Mouse (Mus musculus) kidney, postnatal 0 days (tissue): ENCODE data around the gene Itga7. TPM values are rescaled to one million over a fixed set of nuclear protein-coding genes. Genes with fewer than 3 reads are reported as not detected.
A peak's percentile ranks its signal among the peaks of the same experiment; 100 is the strongest.

ENCODE experiments used
- ATAC-seq: fragments of 200-750 bp; cut with Nextera tagmentation; replicated peaks from 2 replicates; pipeline ENCODE4 v1.8.0; 2017; ENCODE audit warnings: low read depth, moderate number of reproducible peaks, moderate TSS enrichment, moderate library complexity; ENCODE audit not compliant: low FRiP score
- DNase-seq: peaks from one replicate; pipeline ENCODE4 v3.0.0-alpha.2; 2016; ENCODE audit warnings: low spot score
- H3K27ac ChIP-seq: fragments of 300-500 bp; sonication (generic); 2 replicates; pipeline ENCODE4 v1.5.1; 2014; ENCODE audit warnings: mild to moderate bottlenecking
- H3K27me3 ChIP-seq: fragments of 300-500 bp; sonication (generic); 2 replicates; pipeline ENCODE4 v1.6.1; 2014; ENCODE audit warnings: low read length, mixed read lengths; ENCODE audit not compliant: insufficient read depth
- H3K36me3 ChIP-seq: fragments of 300-500 bp; sonication (generic); 2 replicates; pipeline ENCODE4 v1.6.1; 2014; ENCODE audit warnings: low read length, mixed read lengths; ENCODE audit not compliant: insufficient read depth
- H3K4me1 ChIP-seq: fragments of 300-500 bp; sonication (generic); replicated peaks from 2 replicates; pipeline ENCODE4 v1.6.1; 2014; ENCODE audit warnings: antibody characterized with exemption, low read length, mixed read lengths; ENCODE audit not compliant: insufficient read depth
- H3K4me2 ChIP-seq: fragments of 300-500 bp; sonication (generic); 2 replicates; pipeline ENCODE4 v1.6.1; 2014; ENCODE audit warnings: mild to moderate bottlenecking, low read length, moderate library complexity, mixed read lengths
- H3K4me3 ChIP-seq: fragments of 300-500 bp; sonication (generic); replicated peaks from 2 replicates; pipeline ENCODE4 v1.5.1; 2014; ENCODE audit warnings: low read depth, low read length
- H3K9ac ChIP-seq: fragments of 300-500 bp; sonication (generic); 2 replicates; pipeline ENCODE4 v1.6.1; 2014; ENCODE audit warnings: low read depth, low read length
- H3K9me3 ChIP-seq: fragments of 300-500 bp; sonication (generic); replicated peaks from 2 replicates; pipeline ENCODE4 v1.6.1; 2016; ENCODE audit warnings: low read length, inconsistent platforms, mixed read lengths
- CTCF ChIP-seq: IDR thresholded peaks from 2 replicates; pipeline ENCODE4 v1.5.1; 2016; ENCODE audit warnings: antibody characterized with exemption, low read depth, mild to moderate bottlenecking, moderate library complexity
- WGBS: fragments of 180-500 bp; shearing (Covaris S2); extraction: QIAGEN DNeasy Blood & Tissue Kit; methylation state at CpG from one replicate; pipeline ENCODE4 v1.1.7; 2014; 5-methylcytosine and 5-hydroxymethylcytosine counted together
- polyA plus RNA-seq: library from polyadenylated mRNA; unstranded; fragments of >200 nt; fragmentation: Nextera tagmentation; extraction: Ambion mirVana; gene quantifications from 2 replicates; pipeline ENCODE4 v1.2.1, GENCODE M21; 2015

The Itga7 gene
- polyA plus RNA-seq, 1 experiment from 2014 or later, result 3.8 TPM

DNA sequence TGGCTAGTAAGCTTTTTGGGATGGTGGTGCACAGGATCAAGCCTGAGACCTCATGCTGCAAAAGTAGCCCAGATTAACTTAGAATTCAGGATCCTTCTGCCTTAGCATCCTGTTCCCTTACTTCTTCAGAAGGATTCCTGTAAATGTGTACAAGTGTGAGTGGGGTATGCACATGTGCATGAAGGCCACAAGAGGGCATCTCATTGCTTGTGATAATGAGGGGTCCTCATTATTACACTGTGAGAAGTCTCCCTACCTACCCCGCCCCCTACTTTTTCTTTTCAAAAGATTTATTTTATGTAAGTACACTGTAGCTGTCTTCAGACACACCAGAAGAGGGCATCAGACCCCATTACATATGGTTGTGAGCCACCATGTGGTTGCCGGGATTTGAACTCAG is 18.1 kb upstream of the Itga7 start:
- DNase-seq, result no peak
- WGBS, result 96% methylated on average over 2 of the region's 2 CpGs
- H3K36me3 ChIP-seq, result peaks cover 30% of the 10 kb centered on the region; the same call in 1 of the 2 replicates

DNA sequence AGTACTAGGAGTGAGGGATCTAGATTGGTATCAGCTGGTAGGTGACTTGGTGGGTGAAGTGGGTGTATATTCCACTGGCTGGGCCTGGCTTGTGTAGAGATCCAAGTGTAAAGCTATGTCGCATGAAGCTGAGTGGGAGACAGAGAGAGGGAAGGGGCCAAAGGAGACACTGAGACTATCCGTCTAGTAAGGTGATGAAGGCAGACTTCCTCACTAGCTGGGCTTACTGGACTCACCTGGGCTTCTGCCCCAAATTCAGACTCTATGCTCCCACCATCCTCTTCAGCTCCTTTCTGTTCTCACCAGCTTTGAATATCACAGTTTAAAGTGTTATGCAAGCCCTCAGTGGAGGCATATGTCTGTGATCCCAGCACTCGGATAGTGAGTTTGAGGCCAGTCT is 17.0 kb upstream of the Itga7 start:
- no peak for TF ChIP-seq CTCF
- WGBS, result 81% methylated on average over 3 of the region's 3 CpGs
- no peaks in the 10 kb centered on the region for H3K9me3 ChIP-seq

More for the DNA sequence above, 18.1 kb upstream of the Itga7 start:
- no peaks in the 10 kb centered on the region for H3K9me3 ChIP-seq
- H3K27ac ChIP-seq, result no peak overlapping the region
- H3K4me2 ChIP-seq, result no peak overlapping the region
- no peak for ATAC-seq
- TF ChIP-seq CTCF, result peak; percentile 54
- H3K4me1 ChIP-seq, result peaks cover 14% of the 10 kb centered on the region
- no peak overlapping the region for H3K9ac ChIP-seq
- no peaks in the 10 kb centered on the region for H3K27me3 ChIP-seq
- no peak overlapping the region for H3K4me3 ChIP-seq

DNA sequence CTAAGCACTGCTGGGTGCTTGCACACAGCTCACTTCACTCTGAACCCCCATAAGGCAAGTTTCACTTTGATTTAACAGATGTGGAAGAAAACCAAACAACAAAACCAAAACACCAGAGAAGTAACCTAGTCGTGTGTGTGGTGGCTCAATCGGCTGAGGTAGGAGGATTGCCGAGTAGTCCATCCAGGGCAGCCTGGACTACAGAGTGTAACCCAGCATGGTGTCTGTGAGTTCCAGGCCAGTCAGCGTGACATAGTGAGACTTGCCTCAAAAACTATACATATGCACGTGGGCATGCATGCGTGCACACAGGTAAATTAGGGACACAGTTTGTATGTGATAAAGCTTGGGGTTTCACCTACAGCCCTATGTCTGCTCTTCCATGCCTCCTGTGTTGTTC is 16.2 kb upstream of the Itga7 start:
- Histone ChIP-seq H3K27me3 (no peaks in the 10 kb centered on the region), H3K9me3 (no peaks in the 10 kb centered on the region), H3K4me3 (no peak overlapping the region), H3K4me2 (no peak overlapping the region), H3K4me1 (peaks cover 33% of the 10 kb centered on the region), H3K27ac (no peak overlapping the region), H3K9ac (no peak overlapping the region), H3K36me3 (peaks cover 30% of the 10 kb centered on the region; the same call in 1 of the 2 replicates)
- DNase-seq, result no peak
- no peak for TF ChIP-seq CTCF
- 87% methylated on average over 6 of the region's 6 CpGs for WGBS
- no peak for ATAC-seq

More for the DNA sequence above, 17.0 kb upstream of the Itga7 start:
- no peaks in the 10 kb centered on the region for H3K27me3 ChIP-seq
- no peak for DNase-seq
- ATAC-seq, result no peak
- H3K4me2 ChIP-seq, result no peak overlapping the region
- H3K4me1 ChIP-seq, result peaks cover 25% of the 10 kb centered on the region
- peaks cover 30% of the 10 kb centered on the region; the same call in 1 of the 2 replicates for H3K36me3 ChIP-seq
- no peak overlapping the region for H3K27ac ChIP-seq
- H3K4me3 ChIP-seq, result no peak overlapping the region
- no peak overlapping the region for H3K9ac ChIP-seq

DNA sequence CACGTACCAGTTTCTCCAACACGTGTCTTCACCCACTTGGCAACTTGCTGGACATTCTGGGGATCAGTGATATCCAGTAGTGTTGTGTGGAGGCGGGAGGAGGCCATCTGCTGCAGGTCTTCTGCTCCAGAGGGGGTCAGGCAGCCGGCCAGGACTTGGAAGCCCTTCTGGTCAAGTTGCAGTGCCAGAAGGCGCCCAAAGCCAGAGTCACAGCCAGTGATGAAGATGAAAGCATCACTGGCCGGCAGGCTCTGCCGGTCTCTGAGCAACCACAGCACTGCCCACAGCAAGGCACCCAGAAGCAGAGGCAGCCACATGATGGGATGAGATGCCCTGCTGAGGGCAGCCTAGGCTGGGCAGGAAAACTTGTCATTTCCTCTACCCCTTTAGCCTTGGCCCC is 15.4 kb upstream of the Itga7 start:
- Histone ChIP-seq H3K4me2 (no peak overlapping the region), H3K4me1 (peaks cover 35% of the 10 kb centered on the region), H3K9ac (no peak overlapping the region), H3K4me3 (no peak overlapping the region), H3K36me3 (peaks cover 30% of the 10 kb centered on the region; the same call in 1 of the 2 replicates), H3K27ac (0 out of 2 replicates have a peak overlapping the region, but pooled peaks have one; percentile 25), H3K27me3 (no peaks in the 10 kb centered on the region), H3K9me3 (no peaks in the 10 kb centered on the region)
- TF ChIP-seq CTCF, result no peak
- ATAC-seq, result no peak
- WGBS, result 70% methylated on average over 7 of the region's 7 CpGs
- DNase-seq, result no peak

DNA sequence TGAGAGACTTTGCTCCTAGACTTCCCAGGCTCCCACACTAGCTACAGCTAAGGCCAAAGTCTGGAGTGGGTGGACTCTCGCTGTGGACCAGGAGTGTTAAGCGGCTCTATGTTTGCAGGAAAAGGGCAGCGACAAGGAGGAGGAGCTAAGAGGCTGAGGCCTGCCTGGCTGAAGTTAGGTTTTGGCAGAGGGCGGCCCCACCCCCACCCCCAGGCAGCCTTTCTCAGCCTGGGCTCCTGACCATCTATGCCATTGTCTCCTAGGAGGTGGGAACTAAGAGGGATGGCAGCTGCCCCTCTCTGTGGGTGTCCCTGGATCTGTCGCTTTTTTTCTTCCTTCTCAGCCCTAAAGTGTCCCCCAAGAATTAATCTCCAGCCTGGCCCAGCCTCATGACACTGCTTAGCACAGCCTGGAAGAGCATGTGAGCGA is 14.4 kb upstream of the Itga7 start:
- Histone ChIP-seq H3K4me1 (peaks cover 31% of the 10 kb centered on the region), H3K36me3 (peaks cover 20% of the 10 kb centered on the region; the same call in 1 of the 2 replicates), H3K27ac (peak overlapping the region; percentile 25), H3K9me3 (no peaks in the 10 kb centered on the region), H3K4me2 (no peak overlapping the region), H3K27me3 (no peaks in the 10 kb centered on the region), H3K4me3 (no peak overlapping the region), H3K9ac (0 out of 2 replicates have a peak overlapping the region, but pooled peaks have one; percentile 18)
- peak; percentile 59 for DNase-seq
- no peak for TF ChIP-seq CTCF
- peak; percentile 25 for ATAC-seq
- WGBS, result 25% methylated on average over 6 of the region's 6 CpGs

DNA sequence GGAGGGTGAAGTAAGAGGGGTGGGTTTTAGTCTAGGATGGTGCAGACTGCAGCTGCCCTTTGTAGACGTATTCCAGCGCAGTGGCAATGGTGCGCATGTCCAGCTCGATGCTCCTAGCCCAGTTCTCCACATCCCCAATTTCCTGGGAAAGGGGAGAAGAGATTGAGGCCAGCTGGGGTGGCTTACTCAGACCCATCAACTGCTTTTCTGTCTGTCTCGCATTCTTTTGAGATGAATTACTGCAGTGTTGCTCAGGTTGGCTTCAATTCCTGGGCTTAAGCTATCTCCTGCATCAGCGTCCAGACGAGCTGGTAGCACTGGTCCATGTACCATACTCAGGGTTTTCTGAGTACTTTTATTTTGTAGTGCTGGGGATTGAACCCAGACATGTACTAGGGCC is 13.7 kb upstream of the Itga7 start:
- Histone ChIP-seq H3K4me3 (no peak overlapping the region), H3K36me3 (peaks cover 15% of the 10 kb centered on the region; the same call in 1 of the 2 replicates), H3K4me1 (peaks cover 31% of the 10 kb centered on the region), H3K27ac (peak overlapping the region; percentile 25), H3K4me2 (no peak overlapping the region), H3K9me3 (no peaks in the 10 kb centered on the region), H3K27me3 (no peaks in the 10 kb centered on the region), H3K9ac (0 out of 2 replicates have a peak overlapping the region, but pooled peaks have one; percentile 18)
- DNase-seq (no peak), ATAC-seq (no peak)
- WGBS, result 73% methylated on average over 7 of the region's 7 CpGs
- no peak for TF ChIP-seq CTCF

DNA sequence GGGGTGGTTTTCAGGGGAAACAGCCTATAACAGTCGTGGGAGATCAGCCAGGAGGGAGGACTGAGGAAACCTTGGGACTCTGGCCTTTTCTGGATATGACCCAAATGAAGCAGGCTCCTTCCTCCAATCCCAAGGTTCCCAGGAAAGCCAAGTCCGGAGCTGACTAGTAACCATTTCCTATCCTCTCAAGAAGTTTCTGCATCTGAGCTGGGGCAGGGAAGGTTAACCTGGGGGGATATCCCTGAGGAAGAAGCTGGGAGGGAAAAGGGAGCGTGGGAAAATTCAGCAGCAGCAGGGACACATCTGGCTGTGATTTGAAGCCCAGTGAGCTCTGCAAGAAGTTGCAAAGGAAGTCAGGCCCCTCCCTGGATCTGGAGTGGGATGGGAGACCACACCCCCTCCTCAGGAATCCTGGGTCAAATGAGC is 12.9 kb upstream of the Itga7 start:
- no peak for TF ChIP-seq CTCF
- no peak overlapping the region for H3K4me3 ChIP-seq
- peaks cover 15% of the 10 kb centered on the region; the same call in 1 of the 2 replicates for H3K36me3 ChIP-seq
- H3K9me3 ChIP-seq, result no peaks in the 10 kb centered on the region
- no peak overlapping the region for H3K9ac ChIP-seq
- H3K4me2 ChIP-seq, result no peak overlapping the region
- H3K27me3 ChIP-seq, result no peaks in the 10 kb centered on the region
- WGBS, result 64% methylated on average over 3 of the region's 3 CpGs
- DNase-seq, result peak; percentile 76
- peak overlapping the region; percentile 67 for H3K27ac ChIP-seq
- H3K4me1 ChIP-seq, result peaks cover 31% of the 10 kb centered on the region
- no peak for ATAC-seq
